Mouse (Mus musculus) intestine, embryonic 16.5 days (tissue): ENCODE measurements around the gene Jph2. TPM values are rescaled to one million over a fixed set of nuclear protein-coding genes. Genes with fewer than 3 reads are reported as not detected.
A peak's percentile ranks its signal among the peaks of the same experiment; 100 is the strongest.

Experiments used
- ATAC-seq: fragments of 200-750 bp; cut with Nextera tagmentation; 2 replicates; pipeline ENCODE4 v1.8.0; 2017; ENCODE audit warnings: moderate TSS enrichment, moderate library complexity
- H3K27ac ChIP-seq: fragments of 300-500 bp; sonication (generic); 2 replicates; pipeline ENCODE4 v1.5.1; 2014; ENCODE audit warnings: mild to moderate bottlenecking, low read length
- H3K27me3 ChIP-seq: fragments of 300-500 bp; sonication (generic); replicated peaks from 2 replicates; pipeline ENCODE4 v1.6.1; 2014; ENCODE audit warnings: low read length, control low read depth, mixed read lengths; ENCODE audit not compliant: control insufficient read depth, insufficient read depth
- H3K36me3 ChIP-seq: fragments of 300-500 bp; sonication (generic); 2 replicates; pipeline ENCODE4 v1.6.1; 2014; ENCODE audit warnings: low read length, control low read depth; ENCODE audit not compliant: control insufficient read depth, insufficient read depth
- H3K4me1 ChIP-seq: fragments of 300-500 bp; sonication (generic); 2 replicates; pipeline ENCODE4 v1.6.1; 2014; ENCODE audit warnings: low read length, control low read depth, mixed read lengths; ENCODE audit not compliant: control insufficient read depth, insufficient read depth
- H3K4me2 ChIP-seq: fragments of 300-500 bp; sonication (generic); 2 replicates; pipeline ENCODE4 v1.6.1; 2014; ENCODE audit warnings: low read depth, low read length, control low read depth
- H3K4me3 ChIP-seq: fragments of 300-500 bp; sonication (generic); 2 replicates; pipeline ENCODE4 v1.5.1; 2014; ENCODE audit warnings: mild to moderate bottlenecking, low read length
- H3K9ac ChIP-seq: fragments of 300-500 bp; sonication (generic); 2 replicates; pipeline ENCODE4 v1.6.1; 2014; ENCODE audit warnings: low read depth, low read length
- H3K9me3 ChIP-seq: fragments of 300-500 bp; sonication (generic); 2 replicates; pipeline ENCODE4 v1.6.1; 2016; ENCODE audit warnings: low read length, control low read depth; ENCODE audit not compliant: control insufficient read depth
- WGBS: fragments of 180-500 bp; shearing (Covaris S2); extraction: QIAGEN DNeasy Blood & Tissue Kit; methylation state at CpG from one replicate; pipeline ENCODE4 v1.1.7; 2014; 5-methylcytosine and 5-hydroxymethylcytosine counted together
- polyA plus RNA-seq: library from polyadenylated mRNA; unstranded; fragments of >200 nt; fragmentation: Nextera tagmentation; extraction: Ambion mirVana; gene quantifications from 2 replicates; pipeline ENCODE4 v1.2.1, GENCODE M21; 2015

The Jph2 gene
- polyA plus RNA-seq, 1 experiment from 2014 or later, result 6.3 TPM

DNA sequence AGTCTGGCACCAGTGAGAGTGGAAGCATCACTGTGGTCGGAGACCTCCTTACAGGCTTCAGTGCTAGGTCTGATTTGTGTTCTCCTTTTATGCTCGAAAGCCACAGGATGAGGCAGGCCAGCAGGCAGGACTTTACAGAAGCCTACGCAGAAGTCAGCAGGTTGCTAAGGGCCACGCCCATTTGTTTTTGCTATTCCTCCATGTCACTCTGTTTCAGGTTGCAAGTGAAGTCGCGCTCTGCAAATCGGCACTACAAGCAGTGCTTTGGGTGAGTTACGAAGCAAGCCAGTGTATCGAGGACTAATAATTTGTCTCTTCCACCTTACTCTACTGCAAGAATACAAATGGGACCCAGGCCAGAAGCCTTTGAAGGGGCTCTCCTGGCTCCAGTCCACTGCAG, 33.5 kb upstream of the Jph2 start:
- no peak overlapping the region for H3K4me3 ChIP-seq
- H3K4me1 ChIP-seq, result no peaks in the 10 kb centered on the region
- WGBS, result 80% methylated on average over 9 of the region's 9 CpGs
- no peak for ATAC-seq
- H3K27ac ChIP-seq, result no peak overlapping the region
- H3K36me3 ChIP-seq, result no peaks in the 10 kb centered on the region
- H3K27me3 ChIP-seq, result no peaks in the 10 kb centered on the region
- no peaks in the 10 kb centered on the region for H3K9me3 ChIP-seq
- no peak overlapping the region for H3K4me2 ChIP-seq
- H3K9ac ChIP-seq, result no peak overlapping the region

DNA sequence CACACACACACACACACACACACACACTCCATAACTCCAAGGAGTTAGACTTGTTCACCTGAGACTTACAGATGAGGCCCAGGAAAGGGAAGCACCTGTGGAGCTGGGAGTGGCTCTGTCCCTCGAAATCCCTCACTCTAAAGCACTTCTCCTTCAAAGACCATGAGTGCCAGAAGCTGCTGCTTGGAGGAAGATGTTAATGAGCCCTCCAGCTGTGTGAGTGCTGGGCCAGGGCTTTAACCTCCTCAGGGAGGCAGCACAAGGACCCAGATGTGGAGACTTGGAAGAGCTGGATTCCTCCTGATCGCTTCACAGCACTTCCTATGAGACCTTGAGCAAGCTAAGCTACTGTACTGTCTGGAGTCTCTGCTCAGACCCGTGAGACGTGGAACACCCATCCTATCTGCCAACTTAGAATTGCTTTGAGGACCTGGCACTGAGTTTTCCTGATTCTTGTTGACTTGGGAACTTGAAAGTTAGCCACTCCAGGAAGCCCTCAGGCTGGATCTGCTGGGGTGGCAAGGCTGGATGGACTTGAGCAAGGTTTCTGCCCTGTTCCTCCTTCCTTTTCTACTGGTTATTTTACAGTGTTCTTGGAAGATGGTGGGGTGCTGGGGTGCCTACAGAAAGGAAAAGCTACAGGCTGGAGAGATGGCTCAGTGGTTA, 30.7 kb upstream of the Jph2 start:
- H3K4me2 ChIP-seq, result no peak overlapping the region
- 39% methylated on average over 4 of the region's 4 CpGs for WGBS
- no peak overlapping the region for H3K9ac ChIP-seq
- no peak overlapping the region for H3K4me3 ChIP-seq
- H3K36me3 ChIP-seq, result no peaks in the 10 kb centered on the region
- H3K4me1 ChIP-seq, result peaks cover 1% of the 10 kb centered on the region; the same call in 1 of the 2 replicates
- ATAC-seq, result no peak
- H3K9me3 ChIP-seq, result no peaks in the 10 kb centered on the region
- H3K27me3 ChIP-seq, result no peaks in the 10 kb centered on the region
- H3K27ac ChIP-seq, result no peak overlapping the region

DNA sequence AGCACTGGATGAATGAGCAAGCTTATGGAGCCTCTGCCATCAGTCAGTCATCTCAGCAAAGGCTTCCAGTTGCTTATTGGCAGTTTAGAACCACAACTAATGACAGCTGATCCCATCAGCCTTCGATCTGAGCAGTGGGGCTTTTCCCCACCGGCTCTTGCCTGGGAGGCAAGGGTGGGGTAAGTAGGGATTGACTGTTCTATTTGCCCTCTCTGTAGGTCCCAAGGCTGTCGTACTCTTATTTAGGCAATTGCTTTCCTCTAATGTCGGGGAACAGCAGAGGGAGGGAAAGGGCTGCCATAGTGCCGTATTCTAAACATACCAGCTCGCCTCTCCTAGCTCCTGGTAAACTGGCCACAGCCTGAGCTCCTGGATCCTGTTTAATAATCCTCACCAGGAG, 26.8 kb upstream of the Jph2 start, which contains the start of gene Oser1:
Gene Oser1, minus strand, starts transcription at position 101 of the 400 bp plus-strand sequence.
- Histone ChIP-seq H3K27ac (no peak within 1 kb of the TSS), H3K4me3 (no peak within 1 kb of the TSS), H3K27me3 (no peaks in the 10 kb centered on the region), H3K4me2 (no peak within 1 kb of the TSS), H3K36me3 (no peaks in the 10 kb centered on the region), H3K9me3 (no peaks in the 10 kb centered on the region), H3K9ac (no peak within 1 kb of the TSS), H3K4me1 (peaks cover 15% of the 10 kb centered on the region)
- ATAC-seq, result no peak
- 81% methylated on average over 6 of the region's 6 CpGs for WGBS

DNA sequence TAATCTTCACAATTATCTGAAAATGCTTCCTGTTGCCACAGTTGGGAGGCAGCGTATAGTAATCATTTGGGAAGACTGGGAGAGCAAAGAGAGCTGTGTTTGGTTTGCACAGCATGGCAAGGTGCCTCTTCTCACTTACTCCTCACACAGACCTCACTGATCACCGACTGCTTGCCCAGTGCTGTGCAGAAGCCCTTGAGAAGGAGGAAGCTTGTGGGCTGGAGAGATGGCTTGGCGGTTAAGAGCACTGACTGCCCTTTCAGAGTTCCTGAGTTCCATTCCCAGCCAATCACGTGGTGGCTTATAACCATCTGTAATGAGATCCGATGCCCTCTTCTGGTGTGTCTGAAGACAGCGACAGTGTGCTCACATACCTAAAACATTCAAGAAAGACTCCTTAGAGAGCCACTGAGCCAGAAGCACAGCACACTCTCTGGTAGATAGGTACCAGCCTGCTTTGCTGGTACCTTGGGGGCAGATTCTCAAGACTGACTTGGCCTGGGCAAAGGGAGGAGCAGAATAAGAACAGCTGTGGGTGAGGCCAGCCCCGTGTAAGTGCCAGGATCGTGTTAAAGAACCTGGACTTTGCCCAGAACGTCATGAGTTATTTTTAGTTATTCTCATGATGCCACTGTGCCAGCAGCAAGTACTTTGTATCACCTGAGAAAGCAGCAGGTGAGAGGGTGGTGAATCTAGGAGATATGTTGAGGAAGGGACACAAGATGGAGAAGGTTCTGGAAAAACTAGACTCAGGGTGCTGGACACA, 25.3 kb upstream of the Jph2 start:
- no peaks in the 10 kb centered on the region for H3K27me3 ChIP-seq
- 73% methylated on average over 9 of the region's 9 CpGs for WGBS
- ATAC-seq, result no peak
- H3K9me3 ChIP-seq, result no peaks in the 10 kb centered on the region
- H3K4me2 ChIP-seq, result no peak overlapping the region
- H3K9ac ChIP-seq, result no peak overlapping the region
- H3K4me1 ChIP-seq, result peaks cover 19% of the 10 kb centered on the region
- no peak overlapping the region for H3K27ac ChIP-seq
- no peaks in the 10 kb centered on the region for H3K36me3 ChIP-seq
- no peak overlapping the region for H3K4me3 ChIP-seq

DNA sequence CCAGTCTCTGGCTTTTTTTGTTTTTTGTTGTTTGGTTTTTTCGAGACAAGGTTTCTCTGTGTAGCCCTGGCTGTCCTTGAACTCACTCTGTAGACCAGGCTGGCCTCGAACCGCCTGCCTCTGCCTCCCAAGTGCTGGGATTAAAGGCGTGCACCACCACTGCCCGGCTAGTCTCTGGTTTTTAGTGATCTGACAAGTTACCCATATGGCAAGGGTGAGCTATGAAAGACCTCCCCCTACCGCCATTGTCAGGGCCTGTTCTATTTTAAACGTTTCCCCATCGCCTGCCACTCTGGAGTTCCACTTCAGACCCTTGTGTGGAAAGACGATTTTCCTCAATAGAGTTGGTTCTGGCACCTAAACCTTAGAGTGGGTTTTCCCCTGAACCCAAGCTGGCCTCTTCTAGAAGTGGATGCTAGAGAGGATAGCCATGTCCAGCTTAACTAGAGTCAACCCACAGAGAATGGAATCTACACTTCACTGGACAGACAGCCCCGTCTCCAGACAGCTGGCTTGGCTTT, 22.6 kb upstream of the Jph2 start:
- H3K9me3 ChIP-seq, result no peaks in the 10 kb centered on the region
- H3K27me3 ChIP-seq, result no peaks in the 10 kb centered on the region
- H3K9ac ChIP-seq, result peak overlapping the region; percentile 84
- no peak overlapping the region for H3K27ac ChIP-seq
- ATAC-seq, result no peak
- WGBS, result 25% methylated on average over 10 of the region's 10 CpGs
- no peaks in the 10 kb centered on the region for H3K36me3 ChIP-seq
- peak overlapping the region; percentile 92 for H3K4me3 ChIP-seq
- H3K4me1 ChIP-seq, result peaks cover 32% of the 10 kb centered on the region
- H3K4me2 ChIP-seq, result peak overlapping the region; percentile 62

DNA sequence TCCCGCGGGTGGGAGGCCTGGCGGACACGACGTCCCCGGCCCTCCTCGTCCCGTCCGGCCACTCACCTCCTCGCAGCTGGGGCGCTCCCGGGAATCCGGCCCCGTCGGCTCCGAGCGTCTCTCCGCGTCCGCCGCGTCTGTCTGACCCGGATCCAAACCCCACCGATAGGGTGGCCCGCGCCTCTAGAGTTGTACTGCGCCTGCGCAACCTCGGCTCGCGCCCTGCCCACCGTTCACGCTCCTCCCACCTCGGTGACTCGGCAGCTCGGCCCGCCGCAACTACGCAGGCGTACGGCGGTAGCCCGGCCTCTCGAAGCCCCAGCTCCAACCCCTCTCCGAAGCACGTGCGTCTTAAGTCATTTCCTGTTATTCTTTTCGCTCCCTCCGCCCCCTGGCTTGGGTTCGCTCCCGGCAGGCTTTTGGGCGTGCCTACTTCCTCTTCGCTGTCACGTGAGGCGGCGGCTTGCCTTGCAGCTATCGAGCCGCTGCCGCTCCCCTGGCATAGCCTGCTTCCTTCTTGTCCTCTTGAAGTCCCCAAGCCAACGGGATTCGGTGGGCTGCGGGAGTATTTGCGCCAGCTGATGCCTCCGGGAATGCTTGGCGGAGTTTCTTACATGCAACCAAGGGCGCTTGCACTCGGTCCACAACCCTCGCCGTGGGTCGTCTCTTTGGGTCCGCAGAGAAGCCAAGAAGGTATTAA, 21.7 kb upstream of the Jph2 start:
- Histone ChIP-seq H3K4me1 (peaks cover 32% of the 10 kb centered on the region), H3K9ac (peak overlapping the region; percentile 89), H3K4me3 (peak overlapping the region; percentile 92), H3K27me3 (no peaks in the 10 kb centered on the region), H3K9me3 (no peaks in the 10 kb centered on the region), H3K27ac (peak overlapping the region; percentile 84), H3K4me2 (peak overlapping the region; percentile 62), H3K36me3 (peaks cover 2% of the 10 kb centered on the region; the same call in 1 of the 2 replicates)
- ATAC-seq, result peak; percentile 98
- under 1% methylated on average over 70 of the region's 71 CpGs for WGBS

DNA sequence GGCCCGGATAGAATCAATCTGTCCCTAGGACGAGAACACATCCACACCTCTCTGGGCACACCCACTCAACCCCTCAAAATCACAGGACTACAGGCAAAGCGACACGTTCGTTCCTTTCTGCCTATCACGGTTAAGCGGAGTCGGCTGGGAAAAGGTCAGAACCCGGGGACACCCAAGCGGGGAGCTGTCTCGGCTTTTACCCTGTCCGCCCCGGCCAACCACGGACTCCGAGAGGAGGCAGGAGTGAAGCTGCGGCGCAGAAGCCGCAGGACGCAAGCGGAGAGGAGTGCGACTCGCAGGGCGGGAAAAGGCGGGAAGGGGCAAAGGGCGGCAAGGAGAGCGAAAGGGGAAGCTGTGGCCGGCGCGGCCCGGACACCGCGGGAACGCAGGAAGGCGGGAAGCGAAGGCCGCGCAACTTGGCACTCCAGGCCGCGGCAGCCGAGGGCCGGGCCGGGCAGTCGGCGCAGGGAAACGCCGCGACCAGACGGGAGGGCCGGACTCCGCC, 21.1 kb upstream of the Jph2 start:
- H3K4me1 ChIP-seq, result peaks cover 32% of the 10 kb centered on the region
- under 1% methylated on average over 42 of the region's 50 CpGs for WGBS
- peak overlapping the region; percentile 84 for H3K27ac ChIP-seq
- H3K27me3 ChIP-seq, result no peaks in the 10 kb centered on the region
- H3K4me3 ChIP-seq, result peak overlapping the region; percentile 92
- peak; percentile 75 for ATAC-seq
- peaks cover 3% of the 10 kb centered on the region; the same call in 1 of the 2 replicates for H3K36me3 ChIP-seq
- H3K9me3 ChIP-seq, result no peaks in the 10 kb centered on the region
- H3K9ac ChIP-seq, result peak overlapping the region; percentile 89
- H3K4me2 ChIP-seq, result peak overlapping the region; percentile 55

DNA sequence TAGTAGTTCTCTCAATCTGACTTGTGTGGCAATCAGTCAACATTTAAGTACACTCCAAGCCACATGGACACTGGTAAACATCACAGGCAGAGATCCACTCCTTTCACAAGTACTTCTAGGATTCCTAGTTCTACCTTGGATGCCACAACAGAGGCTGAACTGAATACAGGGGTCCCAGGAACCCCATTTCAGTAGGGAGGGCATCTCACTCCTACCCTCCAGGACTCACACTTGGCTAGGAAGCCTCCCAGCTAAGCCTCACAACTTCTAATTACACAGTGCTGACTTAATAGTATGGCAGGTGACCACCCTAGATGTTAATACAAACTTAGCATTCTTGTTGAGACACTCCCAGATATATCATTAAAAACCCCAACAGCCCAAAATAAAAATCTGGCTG, 20.0 kb upstream of the Jph2 start:
- H3K9me3 ChIP-seq, result no peaks in the 10 kb centered on the region
- H3K4me1 ChIP-seq, result peaks cover 26% of the 10 kb centered on the region
- H3K9ac ChIP-seq, result peak overlapping the region; percentile 89; the same call in 1 of the 2 replicates
- H3K4me3 ChIP-seq, result peak overlapping the region; percentile 92
- H3K27ac ChIP-seq, result no peak overlapping the region
- H3K36me3 ChIP-seq, result peaks cover 3% of the 10 kb centered on the region; the same call in 1 of the 2 replicates
- peak overlapping the region; percentile 55 for H3K4me2 ChIP-seq
- ATAC-seq, result no peak
- no peaks in the 10 kb centered on the region for H3K27me3 ChIP-seq

DNA sequence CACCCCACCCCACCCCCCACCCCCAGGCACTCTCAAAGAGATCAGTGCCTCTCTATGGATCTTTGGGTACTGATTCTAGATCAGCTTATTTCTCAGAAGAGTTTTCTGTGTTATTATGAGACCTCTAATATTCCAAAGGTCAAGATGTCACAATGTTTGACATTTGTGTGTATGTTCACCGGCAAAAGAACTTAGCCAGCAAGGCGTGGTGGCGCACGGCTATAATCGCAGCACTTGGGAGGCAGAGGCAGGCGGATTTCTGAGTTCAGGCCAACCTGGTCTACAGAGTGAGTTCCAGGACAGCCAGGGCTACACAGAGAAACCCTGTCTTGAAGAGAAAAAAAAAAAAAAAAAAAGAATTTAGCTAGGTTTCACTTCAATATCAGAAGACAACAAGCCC, 19.2 kb upstream of the Jph2 start:
- H3K9ac ChIP-seq, result no peak overlapping the region
- ATAC-seq, result no peak
- H3K4me2 ChIP-seq, result no peak overlapping the region
- H3K27ac ChIP-seq, result no peak overlapping the region
- H3K4me3 ChIP-seq, result no peak overlapping the region
- H3K27me3 ChIP-seq, result no peaks in the 10 kb centered on the region
- no peaks in the 10 kb centered on the region for H3K9me3 ChIP-seq
- peaks cover 26% of the 10 kb centered on the region for H3K4me1 ChIP-seq
- WGBS, result 78% methylated on average over 6 of the region's 6 CpGs
- H3K36me3 ChIP-seq, result peaks cover 3% of the 10 kb centered on the region; the same call in 1 of the 2 replicates
